ENCODE assay signal across 13 mouse cellular contexts in genomic region chr9:27568372-27569053, GRCm38 (mm10).
DNase-seq lines count a peak whose midpoint lies in the region; ATAC-seq and TF ChIP-seq lines count a peak whose summit lies in the region.
"Had no signal": no experiment of that assay in that cellular context is flagged by ENCODE, and none has a peak within 500 bp of the region (broad histone marks: within the 10 kb centered on the region; RNA-seq: fewer than 3 reads in every experiment).

No protein-coding gene starts in this region.

- H3K9me3 ChIP-seq in forebrain, embryonic 13.5 days (replicated peaks): no peaks in the 10 kb centered on the region
- no peaks in the 10 kb centered on the region for H3K9me3 ChIP-seq in forebrain, embryonic 11.5 days (ENCODE audit: control insufficient read depth, low read length)
- H3K9me3 ChIP-seq: intestine, embryonic 15.5 days; liver, embryonic 13.5 days had no signal

- H3K4me2 ChIP-seq in forebrain, embryonic 13.5 days: no peak overlapping the region
- H3K4me2 ChIP-seq in forebrain, embryonic 11.5 days (ENCODE audit: low read depth, low read length, severe bottlenecking): no peak overlapping the region
- H3K4me2 ChIP-seq: intestine, embryonic 15.5 days; liver, embryonic 13.5 days had no signal

- no peak overlapping the region for H3K27ac ChIP-seq in forebrain, embryonic 13.5 days
- no peak overlapping the region for H3K27ac ChIP-seq in forebrain, embryonic 11.5 days (ENCODE audit: low read depth, low read length)
- peak overlapping the region; percentile 33; the same call in 1 of the 2 replicates for H3K27ac ChIP-seq in layer of hippocampus, adult 2 months
- H3K27ac ChIP-seq: intestine, embryonic 15.5 days; liver, embryonic 13.5 days had no signal

- H3K4me1 ChIP-seq in forebrain, embryonic 13.5 days: no peaks in the 10 kb centered on the region
- no peaks in the 10 kb centered on the region for H3K4me1 ChIP-seq in forebrain, embryonic 11.5 days (replicated peaks; ENCODE audit: control insufficient read depth, insufficient read depth, low read length)
- H3K4me1 ChIP-seq: intestine, embryonic 15.5 days; liver, embryonic 13.5 days had no signal

- no peaks in the 10 kb centered on the region for H3K36me3 ChIP-seq in forebrain, embryonic 13.5 days (ENCODE audit: poor library complexity, severe bottlenecking)
- no peaks in the 10 kb centered on the region for H3K36me3 ChIP-seq in forebrain, embryonic 11.5 days (ENCODE audit: control insufficient read depth, insufficient read depth, low read length)
- H3K36me3 ChIP-seq: intestine, embryonic 15.5 days; liver, embryonic 13.5 days had no signal

- peak; percentile 20 for TF ChIP-seq CTCF in layer of hippocampus, adult 2 months (conservative IDR thresholded peaks at IDR 0.05)

- no peak for DNase-seq in forebrain, embryonic 11.5 days (ENCODE audit: low spot score)
- DNase-seq in right cerebral cortex, postnatal 10 days (ENCODE audit: low spot score in 2 of 2): peak; percentile 26 to 33
- no peak for DNase-seq in right cerebral cortex, adult 18-20 months
- DNase-seq in layer of hippocampus, adult 2 months (ENCODE audit: low spot score in 2 of 2): peak; percentile 12 to 31
- peak; percentile 15 for DNase-seq in retina, embryonic 14.5 days (ENCODE audit: low spot score)
- DNase-seq in adrenal gland, postnatal 25 days: no peak
- DNase-seq: adrenal gland, postnatal 14 days; kidney, postnatal 10 days; liver, embryonic 13.5 days had no signal

- no peak overlapping the region for H3K9ac ChIP-seq in forebrain, embryonic 13.5 days
- no peak overlapping the region for H3K9ac ChIP-seq in forebrain, embryonic 11.5 days (ENCODE audit: low read length)
- H3K9ac ChIP-seq: intestine, embryonic 15.5 days; liver, embryonic 13.5 days had no signal

- 71% methylated on average over 8 of the region's 8 CpGs for WGBS in forebrain, embryonic 13.5 days
- 80% methylated on average over 8 of the region's 8 CpGs for WGBS in forebrain, embryonic 11.5 days

- H3K27me3 ChIP-seq in forebrain, embryonic 13.5 days: no peaks in the 10 kb centered on the region
- H3K27me3 ChIP-seq in forebrain, embryonic 11.5 days (ENCODE audit: control insufficient read depth, insufficient read depth, low read length): no peaks in the 10 kb centered on the region
- H3K27me3 ChIP-seq: intestine, embryonic 15.5 days; liver, embryonic 13.5 days had no signal

- peak; percentile 77 for ATAC-seq in forebrain, embryonic 13.5 days
- ATAC-seq in forebrain, embryonic 11.5 days (replicated peaks; ENCODE audit: low FRiP score): no peak
- ATAC-seq in monocyte, adult 5-6 weeks (replicated peaks; ENCODE audit: insufficient number of reproducible peaks, low FRiP score, low TSS enrichment, poor library complexity, severe bottlenecking): no peak
- ATAC-seq: intestine, embryonic 15.5 days; lung, postnatal 0 days had no signal

- H3K4me3 ChIP-seq in forebrain, embryonic 13.5 days: no peak overlapping the region
- H3K4me3 ChIP-seq in forebrain, embryonic 11.5 days (ENCODE audit: low read depth, low read length): no peak overlapping the region
- no peak overlapping the region for H3K4me3 ChIP-seq in layer of hippocampus, adult 2 months
- H3K4me3 ChIP-seq: intestine, embryonic 15.5 days; liver, embryonic 13.5 days had no signal

Comparison
In these comparisons a context has a peak if more than half of its experiments do, and no peak if none do; other contexts are left out.
1. DNase-seq: peak in right cerebral cortex, postnatal 10 days (2 of 2), layer of hippocampus, adult 2 months (2 of 2) and retina, embryonic 14.5 days (single experiment); none in forebrain, embryonic 11.5 days (single experiment), right cerebral cortex, adult 18-20 months (single experiment) and adrenal gland, postnatal 25 days (single experiment).